9 mouse cellular contexts compared by ENCODE assay signal in genomic region chr5:105110271-105110852, GRCm38 (mm10). TPM values are rescaled to one million over a fixed set of nuclear protein-coding genes. Genes with fewer than 3 reads are reported as not detected.
DNase-seq lines count a peak whose midpoint lies in the region; ATAC-seq and TF ChIP-seq lines count a peak whose summit lies in the region.
"Not testable (repeated sequence)": the region's sequence is repeated elsewhere in the genome, so short reads cannot be mapped to it uniquely, and the experiment has no call there.
"Had no signal": no experiment of that assay in that cellular context is flagged by ENCODE, and none has a peak within 500 bp of the region (broad histone marks: within the 10 kb centered on the region; RNA-seq: fewer than 3 reads in every experiment).

No protein-coding gene starts in this region.

- TF ChIP-seq EP300 in lung, postnatal 0 days (IDR thresholded peaks at IDR 0.05) = not testable (repeated sequence)

- H3K9me3 ChIP-seq in hindbrain, embryonic 11.5 days (ENCODE audit: control insufficient read depth, low read length); lung, postnatal 0 days (ENCODE audit: low read length): not testable (repeated sequence)

- H3K4me1 ChIP-seq in hindbrain, embryonic 11.5 days (replicated peaks; ENCODE audit: control insufficient read depth, insufficient read depth, low read length); lung, postnatal 0 days (ENCODE audit: insufficient read depth, low read depth, low read length): not testable (repeated sequence)

- TF ChIP-seq CTCF in brain, embryonic 14.5 days (IDR thresholded peaks at IDR 0.05; ENCODE audit: borderline replicate concordance, extremely low read depth, insufficient read depth, insufficient read length); lung, postnatal 0 days (IDR thresholded peaks at IDR 0.05): not testable (repeated sequence)

- TF ChIP-seq POLR2A in brain, embryonic 14.5 days (IDR thresholded peaks at IDR 0.05; ENCODE audit: borderline replicate concordance, extremely low read depth, insufficient read depth, insufficient read length, poor library complexity, severe bottlenecking) = not testable (repeated sequence)

- not testable (repeated sequence) for H3K27me3 ChIP-seq in hindbrain, embryonic 11.5 days (ENCODE audit: control insufficient read depth, insufficient read depth, low read length); lung, postnatal 0 days (replicated peaks; ENCODE audit: insufficient read depth, low read length)

- not testable (repeated sequence) for H3K27ac ChIP-seq in hindbrain, embryonic 11.5 days (ENCODE audit: low read depth, low read length)
- H3K27ac ChIP-seq in lung, postnatal 0 days (ENCODE audit: low read length) = 0 out of 2 replicates have a peak overlapping the region, but pooled peaks have one; percentile 35

- peak; percentile 62 for ATAC-seq in CD4-positive, CD25-positive, alpha-beta regulatory T cell, adult 4 months
- ATAC-seq in granulocyte monocyte progenitor cell, adult 5-6 weeks (replicated peaks; ENCODE audit: poor library complexity, severe bottlenecking) = peak; percentile 87
- not testable (repeated sequence) for ATAC-seq in hindbrain, embryonic 11.5 days (ENCODE audit: low FRiP score)
- peak; percentile 85 for ATAC-seq in lung, postnatal 0 days

- H3K4me2 ChIP-seq in hindbrain, embryonic 11.5 days (replicated peaks; ENCODE audit: low read depth, low read length); lung, postnatal 0 days (replicated peaks; ENCODE audit: low read depth, low read length): not testable (repeated sequence)

- 23% methylated on average over 3 of the region's 4 CpGs for WGBS in hindbrain, embryonic 11.5 days
- WGBS in lung, postnatal 0 days = 5% methylated on average over 3 of the region's 4 CpGs

- not testable (repeated sequence) for H3K36me3 ChIP-seq in hindbrain, embryonic 11.5 days (ENCODE audit: control insufficient read depth, insufficient read depth, low read length); lung, postnatal 0 days (ENCODE audit: insufficient read depth, low read length)

- H3K9ac ChIP-seq in hindbrain, embryonic 11.5 days (ENCODE audit: low read depth, low read length); lung, postnatal 0 days (replicated peaks; ENCODE audit: low read depth): not testable (repeated sequence)

- DNase-seq in brain, embryonic 14.5 days (ENCODE audit: low read depth) = peak; percentile 3
- peak; percentile 4 for DNase-seq in hindbrain, embryonic 11.5 days (ENCODE audit: low spot score)
- DNase-seq in kidney, postnatal 4 days = peak; percentile 58 to 65
- peak; percentile 59 for DNase-seq in lung, postnatal 0 days (ENCODE audit: low spot score)
- DNase-seq in ovary, postnatal 14 days (ENCODE audit: low spot score) = peak; percentile 49
- peak; percentile 11 for DNase-seq in testis, postnatal 14 days (ENCODE audit: low spot score)

- H3K4me3 ChIP-seq in hindbrain, embryonic 11.5 days (ENCODE audit: low read depth, low read length); lung, postnatal 0 days (ENCODE audit: low read depth, low read length): not testable (repeated sequence)

RNA-seq across cellular contexts. Expression of gene Gbp9, which starts 29.0 kb away (rescaled TPM):
- 100 to 1,000 TPM in 1 of 2 experiments, 10 to 100 TPM in 1; 98.9 to 133 TPM for polyA plus RNA-seq in CD4-positive, CD25-positive, alpha-beta regulatory T cell, adult 4 months (2017; shearing (Covaris generic))
- 0.79 and 1.5 TPM in 2 replicates for polyA plus RNA-seq in brain, embryonic 14.5 days (2012; rRNA removed)
- not detected in 2 replicates for total RNA-seq in granulocyte monocyte progenitor cell, adult 5-6 weeks (2014; fragmentation: Nextera tagmentation)
- total RNA-seq in granulocyte monocyte progenitor cell, adult 5-6 weeks (2017) = 0.26 and 1.9 TPM in 2 replicates
- 1.0 and 1.3 TPM in 2 replicates for polyA plus RNA-seq in hindbrain, embryonic 11.5 days (2014; fragmentation: Nextera tagmentation; extraction: Ambion mirVana)
- 8.7 TPM in 2 replicates for polyA plus RNA-seq in lung, postnatal 0 days (2015; fragmentation: Nextera tagmentation; extraction: Ambion mirVana)

RNA-seq across cellular contexts. Expression of gene Gbp8, which starts 29.0 kb away (rescaled TPM):
- 100 to 1,000 TPM; 100 to 118 TPM for polyA plus RNA-seq in CD4-positive, CD25-positive, alpha-beta regulatory T cell, adult 4 months (2017; shearing (Covaris generic))
- polyA plus RNA-seq in brain, embryonic 14.5 days (2012; rRNA removed) = 0.21 and 1.1 TPM in 2 replicates
- not detected in 2 replicates for total RNA-seq in granulocyte monocyte progenitor cell, adult 5-6 weeks (2014; fragmentation: Nextera tagmentation)
- 0.34 TPM in 1 of 2 replicates, not detected in the other for total RNA-seq in granulocyte monocyte progenitor cell, adult 5-6 weeks (2017)
- 0.25 and 0.94 TPM in 2 replicates for polyA plus RNA-seq in hindbrain, embryonic 11.5 days (2014; fragmentation: Nextera tagmentation; extraction: Ambion mirVana)
- 0.70 and 0.78 TPM in 2 replicates for polyA plus RNA-seq in lung, postnatal 0 days (2015; fragmentation: Nextera tagmentation; extraction: Ambion mirVana)
- polyA plus RNA-seq: forebrain, embryonic 11.5 days had no signal

RNA-seq across cellular contexts. Expression of gene Gbp4, which starts 29.0 kb away (rescaled TPM):
- 100 to 1,000 TPM; 246 to 316 TPM for polyA plus RNA-seq in CD4-positive, CD25-positive, alpha-beta regulatory T cell, adult 4 months (2017; shearing (Covaris generic))
- polyA plus RNA-seq in brain, embryonic 14.5 days (2012; rRNA removed) = 1.7 and 2.3 TPM in 2 replicates
- not detected in 2 replicates for total RNA-seq in granulocyte monocyte progenitor cell, adult 5-6 weeks (2014; fragmentation: Nextera tagmentation)
- total RNA-seq in granulocyte monocyte progenitor cell, adult 5-6 weeks (2017) = not detected in 2 replicates
- 0.35 and 0.39 TPM in 2 replicates for polyA plus RNA-seq in hindbrain, embryonic 11.5 days (2014; fragmentation: Nextera tagmentation; extraction: Ambion mirVana)
- 5.1 and 5.9 TPM in 2 replicates for polyA plus RNA-seq in lung, postnatal 0 days (2015; fragmentation: Nextera tagmentation; extraction: Ambion mirVana)

Comparison
In these comparisons a context has a peak if more than half of its experiments do, and no peak if none do; other contexts are left out.
1. DNase-seq: peak in every context shown above with its lines; median percentile 62 in kidney, postnatal 4 days; 59 in lung, postnatal 0 days; 49 in ovary, postnatal 14 days; 11 in testis, postnatal 14 days; 4 in hindbrain, embryonic 11.5 days; 3 in brain, embryonic 14.5 days.
2. RNA of gene Gbp9, which starts 29.0 kb away (polyA plus RNA-seq): 98.9 to 133 TPM in CD4-positive, CD25-positive, alpha-beta regulatory T cell, adult 4 months; 8.7 TPM in lung, postnatal 0 days, 0.79 to 1.5 TPM in brain, embryonic 14.5 days and 1.0 to 1.3 TPM in hindbrain, embryonic 11.5 days; every median in the first group is over 10 times any median in the second.
3. RNA of gene Gbp8, which starts 29.0 kb away (polyA plus RNA-seq): 100 to 118 TPM in CD4-positive, CD25-positive, alpha-beta regulatory T cell, adult 4 months; 0.21 to 1.1 TPM in brain, embryonic 14.5 days, 0.25 to 0.94 TPM in hindbrain, embryonic 11.5 days and 0.70 to 0.78 TPM in lung, postnatal 0 days; every median in the first group is over 10 times any median in the second.
4. RNA of gene Gbp4, which starts 29.0 kb away (polyA plus RNA-seq): 246 to 316 TPM in CD4-positive, CD25-positive, alpha-beta regulatory T cell, adult 4 months; 5.1 to 5.9 TPM in lung, postnatal 0 days, 1.7 to 2.3 TPM in brain, embryonic 14.5 days and 0.35 to 0.39 TPM in hindbrain, embryonic 11.5 days; every median in the first group is over 10 times any median in the second.